Mouse (Mus musculus): ENCODE data around the gene Nkd1.

The Nkd1 gene

DNA sequence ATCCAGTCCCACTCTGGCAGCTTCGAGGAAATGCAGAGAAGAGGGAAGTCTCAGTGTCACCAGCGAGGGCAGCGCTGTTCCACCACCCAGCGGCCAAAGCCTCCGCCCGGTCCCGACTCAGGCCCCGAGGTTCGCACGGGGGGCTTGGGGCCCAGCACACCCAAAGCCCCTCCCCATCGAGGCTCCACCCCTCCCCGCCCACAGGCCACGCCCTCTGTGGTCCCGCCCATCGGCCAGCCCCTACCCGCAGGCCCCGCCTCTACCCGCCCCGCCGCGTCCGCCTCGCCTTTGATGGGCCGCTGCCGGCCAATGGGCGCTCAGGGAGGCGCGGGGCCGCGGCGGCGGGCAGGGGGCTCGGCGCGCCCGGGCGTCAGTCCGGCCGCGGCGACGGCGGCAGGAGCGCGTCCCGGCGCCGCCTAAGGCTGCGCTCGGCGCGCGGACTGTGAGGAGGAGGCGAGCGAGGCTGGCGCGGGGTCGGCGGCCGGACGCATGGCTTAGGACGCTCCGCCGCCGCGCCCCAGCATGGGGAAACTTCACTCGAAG is at the start of gene Nkd1:
TSS of gene Nkd1 (plus strand) at position 370 of the 543 bp plus-strand sequence.
- DNase-seq (ENCODE audit: low spot score) = no peak

- no peak for DNase-seq (ENCODE audit: low spot score)
These were observed 39.9 kb upstream of the Nkd1 start for GRCm38 (mm10) chr8:88481290-88481689.

- no peak for DNase-seq (ENCODE audit: low spot score)
These were observed 32.7 kb upstream of the Nkd1 start for GRCm38 (mm10) chr8:88488391-88488829.

DNA sequence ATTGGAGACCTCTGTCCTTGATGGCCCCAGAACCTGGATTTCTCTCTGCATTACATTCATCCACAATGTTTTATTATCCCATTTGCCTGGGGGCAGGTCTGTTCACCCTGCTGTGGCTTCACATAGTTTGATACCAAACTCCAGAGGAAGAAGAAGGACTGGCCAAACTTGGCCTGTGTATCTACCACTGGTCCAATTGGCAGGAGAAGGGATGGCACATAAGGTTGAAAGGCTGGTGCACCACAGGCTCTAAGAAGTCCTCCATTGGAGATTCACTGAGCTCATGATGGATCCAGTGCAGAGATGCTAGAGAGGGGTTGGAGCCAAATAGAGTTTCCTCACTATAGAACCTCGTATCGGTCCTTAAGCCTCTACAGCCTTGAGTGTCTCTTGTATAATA is 27.1 kb upstream of the Nkd1 start:
- DNase-seq (ENCODE audit: low spot score) = no peak

DNA sequence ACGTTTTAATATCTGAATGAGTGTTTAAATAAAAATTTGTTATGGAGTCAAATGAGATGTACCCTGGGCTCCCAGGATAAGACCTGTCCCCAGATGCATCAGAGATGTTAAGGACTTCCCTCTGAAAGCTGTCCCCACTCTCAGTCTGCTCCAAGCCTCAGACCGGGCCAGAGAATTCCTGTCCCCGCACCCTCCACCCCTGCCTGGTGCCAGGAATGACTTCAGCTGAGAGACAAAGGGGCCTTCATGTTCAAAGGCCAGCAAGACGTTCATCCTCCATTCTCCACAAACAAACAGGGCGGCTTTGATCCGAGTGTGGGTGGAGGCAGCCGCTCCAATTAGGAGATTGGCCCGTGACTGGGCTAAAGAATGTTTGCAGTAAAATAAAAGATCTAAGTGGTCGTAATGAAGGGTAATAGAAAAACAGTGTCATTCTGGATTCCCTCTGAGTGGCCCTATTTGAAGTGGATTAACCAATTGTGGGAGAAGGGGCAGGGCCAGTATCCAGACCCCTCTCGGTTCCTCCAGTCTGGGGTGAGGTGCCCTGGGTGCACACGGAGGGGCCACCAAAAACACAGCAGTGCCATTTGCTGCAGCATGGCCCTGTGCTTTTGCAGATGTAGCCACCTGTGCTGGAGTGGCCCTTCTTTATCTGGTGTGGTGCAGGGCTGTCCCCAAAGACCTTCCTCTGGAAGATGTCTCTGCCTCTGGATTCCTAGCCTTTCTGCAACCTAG is 25.9 kb upstream of the Nkd1 start:
- no peak for DNase-seq (ENCODE audit: low spot score)

- DNase-seq (ENCODE audit: low spot score) = no peak
These were observed 19.0 kb upstream of the Nkd1 start for GRCm38 (mm10) chr8:88502143-88502542.

DNA sequence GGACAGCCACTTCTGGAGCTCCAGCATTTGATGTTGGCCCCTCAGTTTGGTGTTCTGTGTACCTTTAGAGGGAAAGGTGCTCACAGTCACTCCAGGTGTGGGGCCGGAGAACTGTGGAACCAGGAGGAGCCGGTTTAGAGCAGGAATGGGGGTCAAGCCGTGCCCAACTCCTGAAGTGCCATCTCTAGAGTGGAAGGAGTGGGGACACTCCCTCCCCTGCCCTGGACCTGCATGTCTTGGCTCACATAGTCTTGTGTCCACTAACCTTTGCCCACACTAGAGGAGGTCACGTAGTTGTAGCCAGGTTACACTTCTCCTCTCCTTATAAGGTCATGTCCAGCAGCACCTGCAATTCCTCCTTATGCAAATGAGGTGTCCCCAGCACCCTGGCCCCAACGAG is 14.2 kb upstream of the Nkd1 start:
- no peak for DNase-seq (ENCODE audit: low spot score)

- DNase-seq (ENCODE audit: low spot score) = no peak
These were observed 10.1 kb upstream of the Nkd1 start for GRCm38 (mm10) chr8:88511061-88511460.

GRCm38 (mm10) chr8:88512094-88512794 is 8.9 kb upstream of the Nkd1 start:
- no peak for DNase-seq (ENCODE audit: low spot score)

GRCm38 (mm10) chr8:88518047-88518446 is 3.1 kb upstream of the Nkd1 start:
- no peak for DNase-seq (ENCODE audit: low spot score)

DNA sequence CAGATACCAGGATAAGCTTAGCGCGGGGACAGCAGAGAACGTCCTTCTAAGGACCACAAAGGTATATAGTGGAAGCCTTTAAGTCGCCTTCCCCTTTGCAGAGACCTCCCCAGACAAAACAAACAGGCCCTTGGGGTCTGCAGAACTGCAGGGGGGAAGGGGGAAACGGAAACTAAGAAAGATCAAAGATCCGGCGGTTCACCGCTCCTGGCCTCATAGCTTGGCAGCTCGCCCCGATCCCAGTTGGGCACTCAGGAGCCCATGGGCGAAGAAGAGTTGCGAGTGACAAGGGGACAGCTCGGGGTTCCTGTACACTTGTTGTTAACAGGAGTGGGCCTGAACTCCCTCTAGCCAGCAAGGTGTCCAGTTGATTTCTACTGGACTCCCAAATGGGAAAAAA is 773 bp upstream of the Nkd1 start:
- DNase-seq (ENCODE audit: low spot score) = no peak

- DNase-seq (ENCODE audit: low spot score) = no peak
These were observed 624 bp downstream of the Nkd1 start for GRCm38 (mm10) chr8:88521541-88522414.

- no peak for DNase-seq (ENCODE audit: low spot score)
These were observed 1.4 kb downstream of the Nkd1 start for GRCm38 (mm10) chr8:88522433-88523030.

- DNase-seq (ENCODE audit: low spot score) = no peak
These were observed 2.5 kb downstream of the Nkd1 start for GRCm38 (mm10) chr8:88523621-88524020.

DNA sequence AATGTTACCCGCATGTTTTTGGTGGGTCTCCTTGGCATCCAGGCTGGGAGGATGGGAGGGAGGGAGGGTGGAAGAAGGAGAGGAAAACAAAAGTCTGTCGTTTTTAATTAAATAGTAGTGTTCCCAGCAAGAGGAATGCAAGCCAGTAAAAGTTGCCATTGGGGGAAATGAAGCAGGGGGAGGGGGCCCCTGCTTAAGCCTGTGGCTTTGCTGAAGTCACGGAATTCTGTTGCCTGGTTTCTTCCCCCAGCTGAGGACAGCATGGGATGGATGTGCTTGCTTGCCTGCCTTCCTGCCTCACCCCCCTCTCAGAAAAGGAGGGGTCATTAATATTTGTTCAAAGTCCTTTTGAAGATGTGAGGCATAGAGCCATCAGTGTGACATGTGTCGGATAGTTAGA is 3.0 kb downstream of the Nkd1 start:
- no peak for DNase-seq (ENCODE audit: low spot score)

DNA sequence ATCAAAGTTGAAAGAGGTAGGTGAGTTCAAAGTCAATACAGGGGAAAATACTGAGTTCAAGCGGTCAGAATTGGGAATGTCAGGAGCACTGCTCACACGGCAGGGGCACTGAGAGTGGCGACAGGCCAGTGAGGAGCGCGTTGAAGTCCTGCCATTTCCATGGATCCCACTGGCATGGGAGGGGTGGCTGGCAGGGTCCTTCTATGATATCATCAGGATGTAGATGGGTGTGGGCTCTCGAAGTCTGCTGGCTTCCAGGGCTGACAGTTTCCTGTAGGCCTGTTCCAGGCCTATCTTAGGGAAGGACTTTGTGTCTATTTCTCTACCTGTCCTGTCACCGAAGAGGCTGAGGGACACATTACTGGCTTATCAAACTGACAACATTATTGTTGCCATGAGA is 3.7 kb downstream of the Nkd1 start:
- no peak for DNase-seq (ENCODE audit: low spot score)

DNA sequence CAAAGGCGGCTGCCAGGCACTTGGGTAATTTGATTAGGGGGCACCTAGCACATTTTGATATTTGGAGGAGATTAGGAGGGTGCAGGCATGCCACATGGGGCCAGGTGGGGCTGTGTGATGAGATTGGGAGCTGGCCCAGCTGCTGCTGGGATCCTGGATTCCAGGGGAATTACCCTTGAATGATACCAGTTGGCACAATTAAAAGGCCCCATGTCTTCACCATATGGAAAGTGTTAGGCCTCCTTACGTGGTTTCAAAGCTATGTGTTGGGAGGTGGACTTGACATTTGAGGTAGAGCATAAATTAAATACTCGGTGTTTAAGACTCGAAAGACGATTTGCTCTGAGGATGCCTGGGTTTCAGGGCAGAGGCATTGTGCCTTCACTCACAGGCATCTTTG is 5.1 kb downstream of the Nkd1 start:
- DNase-seq (ENCODE audit: low spot score) = no peak

GRCm38 (mm10) chr8:88528186-88528585 is 7.0 kb downstream of the Nkd1 start:
- DNase-seq (ENCODE audit: low spot score) = no peak

DNA sequence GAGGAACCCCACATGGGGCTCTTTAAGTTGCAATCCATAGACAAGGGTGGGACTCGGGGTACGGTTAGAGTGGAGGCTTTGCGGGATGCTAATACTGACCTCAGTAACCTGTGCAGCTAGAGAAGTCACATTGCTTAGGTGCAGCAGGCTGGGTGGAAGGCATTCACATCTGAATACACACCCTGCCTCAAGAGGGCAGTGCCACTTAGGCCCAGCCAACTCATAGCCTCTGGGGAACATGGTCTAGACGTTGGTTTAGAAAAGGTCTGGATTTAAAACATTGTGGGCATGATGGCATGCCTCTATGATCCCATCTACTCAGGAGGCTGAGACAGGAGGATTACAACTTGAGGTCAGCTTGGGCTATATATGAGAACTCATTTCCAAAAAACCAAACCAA is 8.6 kb downstream of the Nkd1 start:
- no peak for DNase-seq (ENCODE audit: low spot score)

DNA sequence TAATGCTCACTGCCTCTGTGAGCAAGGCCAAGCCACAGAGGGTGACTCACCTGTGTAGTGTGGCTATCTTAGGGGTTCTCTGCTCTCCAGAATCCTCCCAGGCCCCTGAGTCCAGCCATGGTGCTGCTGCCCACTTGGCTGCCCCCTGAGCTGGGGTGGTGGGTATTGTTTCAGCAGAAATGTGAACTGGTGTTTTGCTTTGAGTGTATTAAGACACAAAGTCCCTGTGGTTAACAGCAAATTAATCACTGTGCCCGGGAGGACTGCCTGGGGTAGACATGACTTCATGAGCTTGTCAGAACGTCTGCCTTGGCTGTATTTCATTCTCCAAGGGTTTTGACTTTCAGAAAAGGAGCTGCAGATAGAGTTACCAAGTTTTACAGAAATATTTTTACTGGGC is 15.9 kb downstream of the Nkd1 start:
- DNase-seq (ENCODE audit: low spot score) = no peak

DNA sequence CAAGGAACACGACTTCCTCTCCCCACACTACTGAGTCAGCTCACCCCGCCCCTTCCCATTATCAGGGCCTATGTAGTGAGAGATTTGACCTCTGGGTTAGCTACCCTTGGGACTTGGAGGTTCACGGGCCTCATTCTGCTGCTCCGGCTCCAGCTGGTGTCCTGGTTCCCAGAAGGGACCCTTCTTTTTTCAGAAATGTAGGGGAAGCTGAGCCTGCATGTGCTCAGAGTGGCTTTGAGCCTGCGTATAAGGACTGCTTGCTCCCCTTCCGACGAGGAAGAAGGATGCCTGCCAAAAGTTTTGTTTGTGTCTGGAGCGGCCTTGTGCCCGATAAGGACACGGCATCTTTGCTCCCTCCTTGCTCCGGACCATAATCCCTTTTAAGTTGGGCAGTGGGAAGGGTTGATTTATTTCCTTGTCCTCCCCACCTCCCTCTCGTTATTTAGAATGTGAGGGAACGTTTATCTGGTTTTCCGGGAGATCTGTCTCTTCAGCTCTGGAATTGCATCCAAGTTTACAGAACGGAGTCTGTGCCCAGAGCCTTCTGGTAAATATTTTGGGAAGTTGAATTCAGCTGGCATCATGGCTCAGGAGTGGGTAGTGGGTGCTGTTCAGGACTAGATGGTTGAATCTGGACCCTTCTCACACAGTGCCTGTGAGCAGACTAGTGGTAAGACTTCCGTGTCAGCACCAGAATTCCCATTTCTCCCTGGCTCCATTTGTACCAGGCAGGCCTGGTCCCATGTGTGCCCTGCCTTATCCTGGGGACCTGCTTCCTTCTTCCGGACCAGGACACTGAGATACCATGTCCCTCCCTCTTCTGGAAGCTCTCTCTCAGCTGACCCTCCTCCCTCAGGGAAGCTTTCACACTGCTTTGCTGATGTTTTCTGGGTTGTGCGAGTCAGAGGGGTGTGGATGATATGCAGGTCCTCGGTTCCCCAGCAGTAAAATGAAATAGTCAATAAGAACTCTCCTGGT is 17.1 kb downstream of the Nkd1 start:
- DNase-seq (ENCODE audit: low spot score) = no peak
